Comparison of ENCODE assay signal across 29 mouse cellular contexts in genomic region chr3:57634763-57635487, GRCm38 (mm10). TPM values are rescaled to one million over a fixed set of nuclear protein-coding genes. Genes with fewer than 3 reads are reported as not detected.
DNase-seq lines count a peak whose midpoint lies in the region; ATAC-seq lines count a peak whose summit lies in the region.
"Had no signal": no experiment of that assay in that cellular context is flagged by ENCODE, and none has a peak within 500 bp of the region (broad histone marks: within the 10 kb centered on the region; RNA-seq: fewer than 3 reads in every experiment).

No protein-coding gene starts in this region.

- WGBS in neural tube, embryonic 15.5 days = 77% methylated on average over 3 of the region's 3 CpGs

- H3K27ac ChIP-seq in neural tube, embryonic 15.5 days (replicated peaks) = no peak overlapping the region
- H3K27ac ChIP-seq: heart, adult 2 months; heart, embryonic 13.5 days; hindbrain, postnatal 0 days; liver, embryonic 13.5 days; midbrain, embryonic 13.5 days; neural tube, embryonic 13.5 days had no signal

- DNase-seq in left cerebral cortex, adult 11 months (ENCODE audit: low spot score) = peak; percentile 5
- no peak for DNase-seq in left cerebral cortex, adult 8-10 months (ENCODE audit: low spot score in 2 of 2)
- peak; percentile 41 to 69 for DNase-seq in right cerebral cortex, postnatal 10 days (ENCODE audit: low spot score in 2 of 2)
- no peak for DNase-seq in right cerebral cortex, postnatal 14 days
- DNase-seq in layer of hippocampus, adult 9-11 months = peak; percentile 43
- DNase-seq in telencephalon, adult 2 months (ENCODE audit: low read depth, low spot score) = peak; percentile 52
- no peak for DNase-seq in embryo, embryonic 9.5 days (ENCODE audit: extremely low spot score)
- DNase-seq: adrenal gland, adult 2 months; cerebellum, adult 18-20 months; cerebellum, postnatal 14 days; gastrocnemius, postnatal 36 days; heart, adult 2 months; heart, postnatal 14 days; kidney, postnatal 25 days; liver, embryonic 13.5 days; lung, embryonic 14.5 days; thymus, postnatal 25 days had no signal

- H3K4me1 ChIP-seq in neural tube, embryonic 15.5 days = no peaks in the 10 kb centered on the region
- H3K4me1 ChIP-seq: heart, embryonic 13.5 days; liver, embryonic 13.5 days; midbrain, embryonic 13.5 days; neural tube, embryonic 13.5 days had no signal

- no peak overlapping the region for H3K4me2 ChIP-seq in neural tube, embryonic 15.5 days
- H3K4me2 ChIP-seq: heart, embryonic 13.5 days; liver, embryonic 13.5 days; lung, embryonic 14.5 days; midbrain, embryonic 13.5 days; neural tube, embryonic 13.5 days had no signal

- no peaks in the 10 kb centered on the region for H3K27me3 ChIP-seq in neural tube, embryonic 15.5 days (replicated peaks)
- H3K27me3 ChIP-seq: heart, embryonic 13.5 days; liver, embryonic 13.5 days; midbrain, embryonic 13.5 days; neural tube, embryonic 13.5 days had no signal

- no peak for ATAC-seq in neural tube, embryonic 15.5 days (ENCODE audit: low FRiP score)
- ATAC-seq: hindbrain, postnatal 0 days; intestine, embryonic 16.5 days; midbrain, embryonic 13.5 days had no signal

- H3K36me3 ChIP-seq in neural tube, embryonic 15.5 days = no peaks in the 10 kb centered on the region
- H3K36me3 ChIP-seq: heart, embryonic 13.5 days; liver, embryonic 13.5 days; midbrain, embryonic 13.5 days; neural tube, embryonic 13.5 days had no signal

- H3K9ac ChIP-seq in neural tube, embryonic 15.5 days (replicated peaks) = no peak overlapping the region
- H3K9ac ChIP-seq: heart, embryonic 13.5 days; liver, embryonic 13.5 days; lung, embryonic 14.5 days; midbrain, embryonic 13.5 days; neural tube, embryonic 13.5 days had no signal

- no peaks in the 10 kb centered on the region for H3K9me3 ChIP-seq in neural tube, embryonic 15.5 days (replicated peaks)
- H3K9me3 ChIP-seq: heart, embryonic 13.5 days; liver, embryonic 13.5 days; midbrain, embryonic 13.5 days; neural tube, embryonic 13.5 days had no signal

- H3K4me3 ChIP-seq in neural tube, embryonic 15.5 days (replicated peaks) = no peak overlapping the region
- H3K4me3 ChIP-seq: heart, adult 2 months; heart, embryonic 13.5 days; liver, embryonic 13.5 days; midbrain, embryonic 13.5 days; neural tube, embryonic 13.5 days had no signal

RNA-seq across cellular contexts. Expression of gene Commd2, which starts 16.6 kb away (rescaled TPM):
- total RNA-seq in left cerebral cortex, adult 8-10 months (2022) = 10 to 100 TPM; 18.5 to 20.9 (median 19.2) TPM
- 63.5 and 64.6 TPM in 2 replicates for polyA plus RNA-seq in neural tube, embryonic 15.5 days (2015; fragmentation: Nextera tagmentation; extraction: Ambion mirVana)

RNA-seq across cellular contexts. Expression of gene Ankub1, which starts 57.7 kb away (rescaled TPM):
- 1 to 10 TPM; 1.8 to 2.6 (median 2.3) TPM for total RNA-seq in left cerebral cortex, adult 8-10 months (2022)
- 0.13 and 0.17 TPM in 2 replicates for polyA plus RNA-seq in neural tube, embryonic 15.5 days (2015; fragmentation: Nextera tagmentation; extraction: Ambion mirVana)
- total RNA-seq: adrenal gland, adult 2 months; gastrocnemius, postnatal 36 days; heart, adult 2 months; heart, postnatal 14 days; megakaryocyte, adult 5-6 weeks; MEL had no signal
- polyA plus RNA-seq: adrenal gland, adult 2 months; C2C12; heart, embryonic 13.5 days; intestine, embryonic 16.5 days; kidney, embryonic 14.5 days; limb, embryonic 14.5 days; liver, embryonic 13.5 days; lung, embryonic 14.5 days; stomach, embryonic 14.5 days had no signal

RNA-seq across cellular contexts. Expression of gene Wwtr1, which starts 59.2 kb away (rescaled TPM):
- total RNA-seq in left cerebral cortex, adult 8-10 months (2022) = 10 to 100 TPM; 11.3 to 13.5 (median 12.4) TPM
- 8.1 and 10.7 TPM in 2 replicates for polyA plus RNA-seq in neural tube, embryonic 15.5 days (2015; fragmentation: Nextera tagmentation; extraction: Ambion mirVana)
- total RNA-seq: MEL had no signal

Comparison
In these comparisons a context has a peak if more than half of its experiments do, and no peak if none do; other contexts are left out.
1. DNase-seq: peak in left cerebral cortex, adult 11 months (single experiment), right cerebral cortex, postnatal 10 days (2 of 2), layer of hippocampus, adult 9-11 months (single experiment) and telencephalon, adult 2 months (single experiment); none in left cerebral cortex, adult 8-10 months (0 of 2), right cerebral cortex, postnatal 14 days (single experiment) and embryo, embryonic 9.5 days (single experiment).